Mouse (Mus musculus): ENCODE measurements around the gene Sesn1. TPM values are rescaled to one million over a fixed set of nuclear protein-coding genes. Genes with fewer than 3 reads are reported as not detected.

Gene Sesn1
- polyA plus RNA-seq, 1 experiment from 2014 or later: 20.6 TPM

DNA sequence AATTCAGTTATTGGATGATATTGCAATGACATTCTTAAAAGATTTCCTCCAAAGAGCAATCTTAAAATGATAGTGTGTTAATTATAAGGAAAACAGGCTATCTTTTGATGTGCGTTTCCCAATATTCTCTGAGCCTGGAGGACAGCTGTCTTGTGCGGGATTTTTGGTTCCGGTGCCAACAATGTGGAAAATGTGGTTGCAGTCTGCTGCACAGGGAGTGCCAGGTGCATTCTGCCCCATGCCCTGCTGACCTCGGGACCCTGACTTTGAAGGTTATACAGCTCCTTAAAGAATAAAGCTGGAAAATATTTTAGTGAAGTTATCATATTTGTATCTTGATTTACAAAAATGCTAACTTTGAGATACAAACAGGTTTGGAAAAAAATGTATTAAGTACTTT is 98.2 kb downstream of the Sesn1 start:
- H3K27me3 ChIP-seq (ENCODE audit: insufficient read depth, poor library complexity, severe bottlenecking): no peaks in the 10 kb centered on the region
- 86% methylated on average over 4 of the region's 4 CpGs for WGBS
- no peaks in the 10 kb centered on the region for H3K4me1 ChIP-seq
- no peak overlapping the region for H3K27ac ChIP-seq
- peaks cover 37% of the 10 kb centered on the region for H3K36me3 ChIP-seq
- no peaks in the 10 kb centered on the region for H3K9me3 ChIP-seq
- H3K4me3 ChIP-seq: no peak overlapping the region
- no peak for DNase-seq (ENCODE audit: low spot score)

- no peak for DNase-seq (ENCODE audit: low spot score)
- Histone ChIP-seq H3K4me1 (no peaks in the 10 kb centered on the region), H3K27me3 (ENCODE audit: insufficient read depth, poor library complexity, severe bottlenecking) (no peaks in the 10 kb centered on the region), H3K27ac (no peak overlapping the region), H3K9me3 (no peaks in the 10 kb centered on the region), H3K36me3 (peaks cover 30% of the 10 kb centered on the region), H3K4me3 (no peak overlapping the region)
- 78% methylated on average over 6 of the region's 6 CpGs for WGBS
These were observed 99.2 kb downstream of the Sesn1 start for GRCm38 (mm10) chr10:41908899-41909298.

DNA sequence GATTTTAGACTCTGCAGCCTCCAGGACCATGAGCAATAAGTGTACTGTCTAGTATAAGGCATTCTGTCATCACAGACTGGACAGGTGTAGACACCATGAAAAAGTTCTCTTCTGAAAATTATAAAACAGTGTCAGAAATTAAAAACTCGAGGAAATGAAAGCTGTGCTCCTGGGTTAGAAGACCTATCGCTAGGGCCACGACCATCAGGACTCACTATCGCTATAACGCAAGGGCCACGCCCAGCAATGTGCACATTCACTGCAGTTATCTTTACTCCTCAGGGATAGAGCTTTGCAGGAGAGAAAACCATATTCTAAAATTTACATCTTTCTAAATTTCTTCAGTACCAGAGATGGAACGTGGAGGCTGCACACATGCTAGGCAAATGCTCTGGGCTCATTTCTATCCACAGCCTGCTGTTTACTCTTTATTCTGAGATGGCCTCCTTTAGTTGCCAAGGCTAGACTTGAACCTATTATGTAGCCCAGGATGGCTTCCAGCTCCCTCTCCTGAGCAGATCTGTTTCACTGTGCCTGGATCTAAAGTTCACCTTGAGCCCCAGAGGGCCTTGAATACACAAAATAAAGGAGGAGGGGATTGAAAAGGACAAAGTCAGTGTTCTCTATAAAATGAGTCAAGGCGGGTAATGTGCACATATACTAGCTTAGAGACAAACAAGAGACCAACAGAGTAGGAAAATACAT is 102.7 kb downstream of the Sesn1 start:
- WGBS: 85% methylated on average over 8 of the region's 8 CpGs
- Histone ChIP-seq H3K27ac (no peak overlapping the region), H3K36me3 (peaks cover 3% of the 10 kb centered on the region; the same call in 1 of the 2 replicates), H3K27me3 (ENCODE audit: insufficient read depth, poor library complexity, severe bottlenecking) (no peaks in the 10 kb centered on the region), H3K4me1 (no peaks in the 10 kb centered on the region), H3K9me3 (no peaks in the 10 kb centered on the region), H3K4me3 (no peak overlapping the region)
- no peak for DNase-seq (ENCODE audit: low spot score)

GRCm38 (mm10) chr10:41926726-41927125 is 117.0 kb downstream of the Sesn1 start:
- no peaks in the 10 kb centered on the region for H3K9me3 ChIP-seq
- no peaks in the 10 kb centered on the region for H3K36me3 ChIP-seq
- 0 out of 2 replicates have a peak, but pooled peaks cover 7% of the 10 kb centered on the region for H3K4me1 ChIP-seq
- DNase-seq (ENCODE audit: low spot score): no peak
- H3K4me3 ChIP-seq: no peak overlapping the region
- H3K27me3 ChIP-seq (ENCODE audit: insufficient read depth, poor library complexity, severe bottlenecking): no peaks in the 10 kb centered on the region
- 87% methylated on average over 14 of the region's 14 CpGs for WGBS
- no peak overlapping the region for H3K27ac ChIP-seq

- DNase-seq (ENCODE audit: low spot score): no peak
These were observed 121.2 kb downstream of the Sesn1 start for GRCm38 (mm10) chr10:41930966-41931365.

DNA sequence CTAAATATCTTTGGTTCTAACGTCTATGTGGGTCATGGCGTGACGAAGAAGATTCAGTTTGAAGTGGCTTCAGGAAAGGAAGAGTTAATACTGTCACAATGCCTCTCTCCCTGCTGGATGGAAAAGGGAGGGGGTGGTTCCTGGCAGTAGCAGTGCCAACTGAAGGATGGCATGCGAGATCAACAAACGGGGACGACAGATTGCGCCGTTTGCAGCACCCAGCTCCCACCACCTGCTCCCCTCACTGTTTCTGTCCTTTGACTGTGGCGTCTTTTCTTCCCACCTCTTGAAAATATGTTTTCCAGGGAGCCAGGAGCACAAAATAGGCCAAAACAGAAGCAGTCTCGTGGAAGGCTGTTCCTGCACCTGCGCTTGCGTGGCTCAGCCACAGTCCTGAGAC is 122.2 kb downstream of the Sesn1 start:
- H3K27me3 ChIP-seq (ENCODE audit: insufficient read depth, poor library complexity, severe bottlenecking): no peaks in the 10 kb centered on the region
- H3K4me1 ChIP-seq: peaks cover 40% of the 10 kb centered on the region
- H3K4me3 ChIP-seq: no peak overlapping the region
- H3K36me3 ChIP-seq: no peaks in the 10 kb centered on the region
- DNase-seq (ENCODE audit: low spot score): no peak
- 85% methylated on average over 12 of the region's 12 CpGs for WGBS
- H3K9me3 ChIP-seq: no peaks in the 10 kb centered on the region
- no peak overlapping the region for H3K27ac ChIP-seq

More at GRCm38 (mm10) chr10:41930966-41931365, 121.2 kb downstream of the Sesn1 start:
- Histone ChIP-seq H3K36me3 (no peaks in the 10 kb centered on the region), H3K4me1 (peaks cover 30% of the 10 kb centered on the region), H3K27me3 (ENCODE audit: insufficient read depth, poor library complexity, severe bottlenecking) (no peaks in the 10 kb centered on the region), H3K9me3 (no peaks in the 10 kb centered on the region), H3K27ac (no peak overlapping the region), H3K4me3 (no peak overlapping the region)
- WGBS: 71% methylated on average over 4 of the region's 4 CpGs

- DNase-seq (ENCODE audit: low spot score): no peak
- Histone ChIP-seq H3K36me3 (no peaks in the 10 kb centered on the region), H3K27me3 (ENCODE audit: insufficient read depth, poor library complexity, severe bottlenecking) (no peaks in the 10 kb centered on the region), H3K4me1 (peaks cover 46% of the 10 kb centered on the region), H3K9me3 (no peaks in the 10 kb centered on the region), H3K4me3 (no peak overlapping the region), H3K27ac (peak overlapping the region; percentile 32; the same call in 1 of the 2 replicates)
- WGBS: 87% methylated on average over 5 of the region's 5 CpGs
These were observed 123.2 kb downstream of the Sesn1 start for GRCm38 (mm10) chr10:41932943-41933342.

DNA sequence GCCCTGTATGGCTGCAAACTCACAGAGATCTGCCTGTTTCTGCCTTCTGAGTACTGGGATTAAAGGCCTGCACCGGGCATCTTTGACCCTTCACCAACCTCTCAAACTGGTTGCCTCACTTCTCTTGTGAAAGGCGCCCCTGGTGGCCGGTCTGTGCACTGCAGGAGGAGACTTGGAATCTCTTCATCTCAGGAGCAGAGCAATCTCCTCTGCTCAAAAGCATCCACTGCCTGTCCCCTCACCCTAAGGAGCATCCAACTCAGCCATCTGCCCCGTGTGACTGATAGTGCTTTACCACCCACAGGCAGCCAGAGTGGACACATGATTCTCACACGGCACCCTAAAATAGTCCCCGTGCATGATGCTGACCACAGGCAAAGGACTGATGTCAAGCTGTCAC is 123.8 kb downstream of the Sesn1 start:
- no peaks in the 10 kb centered on the region for H3K36me3 ChIP-seq
- H3K27ac ChIP-seq: no peak overlapping the region
- no peaks in the 10 kb centered on the region for H3K9me3 ChIP-seq
- no peaks in the 10 kb centered on the region for H3K27me3 ChIP-seq (ENCODE audit: insufficient read depth, poor library complexity, severe bottlenecking)
- DNase-seq (ENCODE audit: low spot score): no peak
- peaks cover 46% of the 10 kb centered on the region for H3K4me1 ChIP-seq
- no peak overlapping the region for H3K4me3 ChIP-seq
- WGBS: 63% methylated on average over 6 of the region's 6 CpGs

GRCm38 (mm10) chr10:41934633-41935475 is 125.1 kb downstream of the Sesn1 start:
- H3K4me1 ChIP-seq: peaks cover 46% of the 10 kb centered on the region
- peak; percentile 89 for DNase-seq (ENCODE audit: low spot score)
- WGBS: 6% methylated on average over 21 of the region's 21 CpGs
- H3K9me3 ChIP-seq: no peaks in the 10 kb centered on the region
- no peaks in the 10 kb centered on the region for H3K27me3 ChIP-seq (ENCODE audit: insufficient read depth, poor library complexity, severe bottlenecking)
- peak overlapping the region; percentile 91 for H3K27ac ChIP-seq
- H3K4me3 ChIP-seq: peak overlapping the region; percentile 50
- 0 out of 2 replicates have a peak, but pooled peaks cover 3% of the 10 kb centered on the region for H3K36me3 ChIP-seq

GRCm38 (mm10) chr10:41935476-41935829 is 125.7 kb downstream of the Sesn1 start:
- Histone ChIP-seq H3K4me3 (peak overlapping the region; percentile 50; the same call in 1 of the 2 replicates), H3K27ac (peak overlapping the region; percentile 91), H3K4me1 (peaks cover 46% of the 10 kb centered on the region), H3K27me3 (ENCODE audit: insufficient read depth, poor library complexity, severe bottlenecking) (no peaks in the 10 kb centered on the region), H3K9me3 (no peaks in the 10 kb centered on the region), H3K36me3 (0 out of 2 replicates have a peak, but pooled peaks cover 3% of the 10 kb centered on the region)
- no peak for DNase-seq (ENCODE audit: low spot score)

GRCm38 (mm10) chr10:41936100-41936499 is 126.4 kb downstream of the Sesn1 start:
- DNase-seq (ENCODE audit: low spot score): no peak
- Histone ChIP-seq H3K4me3 (no peak overlapping the region), H3K27me3 (ENCODE audit: insufficient read depth, poor library complexity, severe bottlenecking) (no peaks in the 10 kb centered on the region), H3K4me1 (peaks cover 45% of the 10 kb centered on the region), H3K9me3 (no peaks in the 10 kb centered on the region), H3K36me3 (0 out of 2 replicates have a peak, but pooled peaks cover 3% of the 10 kb centered on the region), H3K27ac (peak overlapping the region; percentile 37; the same call in 1 of the 2 replicates)
- 70% methylated on average over 4 of the region's 4 CpGs for WGBS

- H3K27me3 ChIP-seq (ENCODE audit: insufficient read depth, poor library complexity, severe bottlenecking): no peaks in the 10 kb centered on the region
- H3K9me3 ChIP-seq: no peaks in the 10 kb centered on the region
- peaks cover 39% of the 10 kb centered on the region for H3K4me1 ChIP-seq
- DNase-seq (ENCODE audit: low spot score): no peak
- H3K36me3 ChIP-seq: 0 out of 2 replicates have a peak, but pooled peaks cover 3% of the 10 kb centered on the region
- WGBS: 43% methylated on average over 4 of the region's 4 CpGs
- H3K4me3 ChIP-seq: no peak overlapping the region
- 0 out of 2 replicates have a peak overlapping the region, but pooled peaks have one; percentile 2 for H3K27ac ChIP-seq
These were observed 127.4 kb downstream of the Sesn1 start for GRCm38 (mm10) chr10:41937176-41937575.

DNA sequence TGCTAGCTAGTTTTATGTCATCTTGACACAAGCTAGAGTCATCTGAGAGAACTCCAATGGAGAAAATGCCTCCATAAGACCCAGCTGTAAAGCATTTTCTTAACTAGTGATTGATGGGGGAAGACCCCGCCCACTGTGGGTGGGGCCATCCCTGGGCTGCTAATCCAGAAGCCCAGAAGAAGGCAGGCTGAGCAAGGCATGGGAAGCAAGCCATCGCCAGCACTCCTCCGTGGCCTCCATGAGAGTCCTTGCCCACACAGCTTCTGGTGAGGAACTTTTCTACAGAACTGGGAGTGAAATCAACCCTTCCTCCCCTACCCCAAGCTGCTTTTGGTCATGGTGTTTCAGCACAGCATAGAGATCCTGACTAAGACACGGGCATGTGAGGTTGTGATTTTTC is 129.4 kb downstream of the Sesn1 start:
- 64% methylated on average over 4 of the region's 4 CpGs for WGBS

More for the DNA sequence above, 129.4 kb downstream of the Sesn1 start:
- Histone ChIP-seq H3K27ac (no peak overlapping the region), H3K4me3 (no peak overlapping the region), H3K9me3 (no peaks in the 10 kb centered on the region), H3K27me3 (ENCODE audit: insufficient read depth, poor library complexity, severe bottlenecking) (no peaks in the 10 kb centered on the region), H3K4me1 (peaks cover 33% of the 10 kb centered on the region), H3K36me3 (0 out of 2 replicates have a peak, but pooled peaks cover 3% of the 10 kb centered on the region)
- no peak for DNase-seq (ENCODE audit: low spot score)

Measured in heart, embryonic 10.5 days (tissue).